Comparison of ENCODE assay signal across 12 mouse cellular contexts in the genomic region with DNA sequence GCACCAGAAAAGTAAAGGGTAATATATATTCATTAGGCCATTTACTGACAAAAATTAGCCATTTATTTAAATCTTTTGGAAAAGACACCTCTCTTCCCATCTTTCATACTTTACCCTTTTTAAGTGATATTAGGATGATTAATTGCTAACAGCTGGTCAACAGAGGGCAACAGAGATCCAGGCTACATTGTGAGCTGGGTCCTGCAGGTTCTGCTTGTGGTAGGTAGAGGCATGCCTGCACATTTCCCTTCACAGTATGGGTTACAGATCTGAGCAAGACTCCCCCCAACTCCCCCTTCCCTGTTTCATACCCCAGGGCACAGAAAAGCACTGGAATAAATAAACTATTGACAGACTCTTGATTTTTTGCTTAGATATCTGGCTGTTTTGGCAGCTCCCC.
A peak's percentile ranks its signal among the peaks of the same experiment; 100 is the strongest.
DNase-seq lines count a peak whose midpoint lies in the region; ATAC-seq and TF ChIP-seq lines count a peak whose summit lies in the region.
"Had no signal": no experiment of that assay in that cellular context is flagged by ENCODE, and none has a peak within 500 bp of the region (broad histone marks: within the 10 kb centered on the region; RNA-seq: fewer than 3 reads in every experiment).

No protein-coding gene starts in this region.

- intact Hi-C loops in left cerebral cortex, postnatal 4 days (cut with DNase I), result no loop called here

- H3K27me3 ChIP-seq in forebrain, embryonic 11.5 days (ENCODE audit: control insufficient read depth, insufficient read depth, low read length), result no peaks in the 10 kb centered on the region
- no peaks in the 10 kb centered on the region for H3K27me3 ChIP-seq in forebrain, embryonic 15.5 days
- no peaks in the 10 kb centered on the region for H3K27me3 ChIP-seq in stomach, postnatal 0 days (ENCODE audit: control insufficient read depth, insufficient read depth, low read length)
- H3K27me3 ChIP-seq: embryonic facial prominence, embryonic 15.5 days; limb, embryonic 13.5 days had no signal

- no peaks in the 10 kb centered on the region for H3K4me1 ChIP-seq in forebrain, embryonic 11.5 days (replicated peaks; ENCODE audit: control insufficient read depth, insufficient read depth, low read length)
- H3K4me1 ChIP-seq in forebrain, embryonic 15.5 days, result no peaks in the 10 kb centered on the region
- no peaks in the 10 kb centered on the region for H3K4me1 ChIP-seq in embryonic fibroblast, embryonic 13.5 days (ENCODE audit: control insufficient read depth, insufficient read depth, low read length)
- no peaks in the 10 kb centered on the region for H3K4me1 ChIP-seq in stomach, postnatal 0 days (replicated peaks; ENCODE audit: control insufficient read depth, insufficient read depth)
- H3K4me1 ChIP-seq: embryonic facial prominence, embryonic 15.5 days; limb, embryonic 13.5 days had no signal

- no peak overlapping the region for H3K9ac ChIP-seq in forebrain, embryonic 11.5 days (ENCODE audit: low read length)
- H3K9ac ChIP-seq in forebrain, embryonic 15.5 days (replicated peaks), result no peak overlapping the region
- no peak overlapping the region for H3K9ac ChIP-seq in stomach, postnatal 0 days (ENCODE audit: low read length)
- H3K9ac ChIP-seq: embryonic facial prominence, embryonic 15.5 days; limb, embryonic 13.5 days had no signal

- H3K36me3 ChIP-seq in forebrain, embryonic 11.5 days (ENCODE audit: control insufficient read depth, insufficient read depth, low read length), result no peaks in the 10 kb centered on the region
- H3K36me3 ChIP-seq in forebrain, embryonic 15.5 days, result no peaks in the 10 kb centered on the region
- no peaks in the 10 kb centered on the region for H3K36me3 ChIP-seq in stomach, postnatal 0 days (ENCODE audit: control insufficient read depth, insufficient read depth, low read length)
- H3K36me3 ChIP-seq: embryonic facial prominence, embryonic 15.5 days; limb, embryonic 13.5 days had no signal

- no peak for TF ChIP-seq POLR2A in embryonic fibroblast, embryonic 13.5 days (IDR thresholded peaks at IDR 0.05; ENCODE audit: low read depth, low read length)

- H3K9me3 ChIP-seq in forebrain, embryonic 11.5 days (ENCODE audit: control insufficient read depth, low read length), result no peaks in the 10 kb centered on the region
- H3K9me3 ChIP-seq in forebrain, embryonic 15.5 days, result no peaks in the 10 kb centered on the region
- no peaks in the 10 kb centered on the region for H3K9me3 ChIP-seq in stomach, postnatal 0 days (ENCODE audit: control insufficient read depth, low read length)
- H3K9me3 ChIP-seq: embryonic facial prominence, embryonic 15.5 days; limb, embryonic 13.5 days had no signal

- ATAC-seq in forebrain, embryonic 11.5 days (replicated peaks; ENCODE audit: low FRiP score), result peak; percentile 53; the same call in 1 of the 2 replicates
- ATAC-seq in forebrain, embryonic 15.5 days (replicated peaks), result no peak
- ATAC-seq in stomach, postnatal 0 days (ENCODE audit: low FRiP score, low TSS enrichment), result no peak
- no peak for ATAC-seq in erythroblast, adult 5-6 weeks (replicated peaks; ENCODE audit: low FRiP score, poor library complexity, severe bottlenecking)
- no peak for ATAC-seq in CD4-positive, CD25-positive, alpha-beta regulatory T cell, adult 4 months

- no peak for DNase-seq in forebrain, embryonic 11.5 days (ENCODE audit: low spot score)
- DNase-seq in left cerebral cortex, postnatal 4 days, result peak; percentile 21
- DNase-seq in left cerebral cortex, adult 11 months (ENCODE audit: low spot score), result no peak
- DNase-seq in stomach, postnatal 0 days (ENCODE audit: low spot score), result no peak
- DNase-seq: lung, postnatal 14 days; right cerebral cortex, adult 18-20 months had no signal

- no peak for TF ChIP-seq EP300 in stomach, postnatal 0 days (optimal IDR thresholded peaks at IDR 0.05)

- H3K4me3 ChIP-seq in forebrain, embryonic 11.5 days (ENCODE audit: low read depth, low read length), result no peak overlapping the region
- no peak overlapping the region for H3K4me3 ChIP-seq in forebrain, embryonic 15.5 days
- no peak overlapping the region for H3K4me3 ChIP-seq in embryonic fibroblast, embryonic 13.5 days (ENCODE audit: insufficient read depth, low read length)
- H3K4me3 ChIP-seq in stomach, postnatal 0 days (ENCODE audit: low read depth, low read length), result no peak overlapping the region
- H3K4me3 ChIP-seq: embryonic facial prominence, embryonic 15.5 days; limb, embryonic 13.5 days had no signal

- no peak overlapping the region for H3K4me2 ChIP-seq in forebrain, embryonic 11.5 days (ENCODE audit: low read depth, low read length, severe bottlenecking)
- H3K4me2 ChIP-seq in forebrain, embryonic 15.5 days (replicated peaks), result no peak overlapping the region
- no peak overlapping the region for H3K4me2 ChIP-seq in stomach, postnatal 0 days (replicated peaks; ENCODE audit: low read depth)
- H3K4me2 ChIP-seq: embryonic facial prominence, embryonic 15.5 days; limb, embryonic 13.5 days had no signal

- TF ChIP-seq CTCF in embryonic fibroblast, embryonic 13.5 days (IDR thresholded peaks at IDR 0.05; ENCODE audit: borderline replicate concordance, insufficient read depth, low read length), result 0 out of 2 replicates have a peak, but pooled peaks have one; percentile 22
- TF ChIP-seq CTCF in stomach, postnatal 0 days (IDR thresholded peaks at IDR 0.05; ENCODE audit: low read depth), result peak; percentile 26; the same call in 1 of the 2 replicates

- H3K27ac ChIP-seq in forebrain, embryonic 11.5 days (ENCODE audit: low read depth, low read length), result no peak overlapping the region
- H3K27ac ChIP-seq in forebrain, embryonic 15.5 days (replicated peaks), result no peak overlapping the region
- no peak overlapping the region for H3K27ac ChIP-seq in embryonic fibroblast, embryonic 13.5 days (ENCODE audit: insufficient read depth, low read length)
- H3K27ac ChIP-seq in stomach, postnatal 0 days (replicated peaks), result no peak overlapping the region
- H3K27ac ChIP-seq: embryonic facial prominence, embryonic 15.5 days; limb, embryonic 13.5 days had no signal
